Mouse (Mus musculus) layer of hippocampus, adult 2 months (tissue): ENCODE data around the gene Hist2h2aa1. TPM values are rescaled to one million over a fixed set of nuclear protein-coding genes. Genes with fewer than 3 reads are reported as not detected.
A peak's percentile ranks its signal among the peaks of the same experiment; 100 is the strongest.

Experiments
- DNase-seq, 2 experiments: peaks; one replicate each; pipeline ENCODE4 v3.0.0; 2022; ENCODE audit warnings: low spot score in 2 of 2
- H3K27ac ChIP-seq: fragments of 200-600 bp; 2 replicates; pipeline ENCODE4 v1.8.1; 2022
- H3K4me3 ChIP-seq: fragments of 200-600 bp; 2 replicates; pipeline ENCODE4 v1.8.1; 2022; ENCODE audit warnings: mild to moderate bottlenecking
- CTCF ChIP-seq: fragments of 200-600 bp; conservative IDR thresholded peaks from 2 replicates; pipeline ENCODE4 v1.8.1; 2022; ENCODE audit warnings: antibody characterized with exemption, mild to moderate bottlenecking, moderate library complexity
- total RNA-seq, 2 experiments: library from RNA; stranded (reverse); gene quantifications; 2 replicates each; pipeline ENCODE4 v1.2.3; 2021

The Hist2h2aa1 gene
- total RNA-seq, 2 experiments from 2014 or later, result 11.7 TPM; not detected in 1

- H3K27ac ChIP-seq, result no peak overlapping the region
- no peak for DNase-seq
- no peak for TF ChIP-seq CTCF
- H3K4me3 ChIP-seq, result no peak overlapping the region
Measured at GRCm38 (mm10) chr3:96249034-96249345, 3.7 kb downstream of the Hist2h2aa1 start.

- no peak for DNase-seq
- Histone ChIP-seq H3K27ac (no peak overlapping the region), H3K4me3 (no peak overlapping the region)
- TF ChIP-seq CTCF, result no peak
Measured at GRCm38 (mm10) chr3:96250890-96251289, 5.6 kb downstream of the Hist2h2aa1 start.

- TF ChIP-seq CTCF, result no peak
- DNase-seq, result no peak
- H3K27ac ChIP-seq, result no peak overlapping the region
Measured at GRCm38 (mm10) chr3:96251787-96252186, 6.5 kb downstream of the Hist2h2aa1 start.

GRCm38 (mm10) chr3:96254683-96255355 lies 9.5 kb downstream of the Hist2h2aa1 start:
- Histone ChIP-seq H3K27ac (no peak overlapping the region; the same call in 1 of the 2 replicates), H3K4me3 (no peak overlapping the region)
- TF ChIP-seq CTCF, result no peak

More at GRCm38 (mm10) chr3:96251787-96252186, 6.5 kb downstream of the Hist2h2aa1 start:
- H3K4me3 ChIP-seq, result no peak overlapping the region

GRCm38 (mm10) chr3:96255926-96256593 lies 10.8 kb downstream of the Hist2h2aa1 start:
- Histone ChIP-seq H3K4me3 (no peak overlapping the region), H3K27ac (no peak overlapping the region)
- DNase-seq, result no peak
- no peak for TF ChIP-seq CTCF

More at GRCm38 (mm10) chr3:96254683-96255355, 9.5 kb downstream of the Hist2h2aa1 start:
- DNase-seq, result no peak

- DNase-seq, result no peak
- Histone ChIP-seq H3K4me3 (no peak overlapping the region), H3K27ac (no peak overlapping the region)
- TF ChIP-seq CTCF, result no peak
Measured at GRCm38 (mm10) chr3:96257190-96257589, 11.9 kb downstream of the Hist2h2aa1 start.

GRCm38 (mm10) chr3:96260220-96260619 lies 14.9 kb downstream of the Hist2h2aa1 start:
- no peak overlapping the region for H3K27ac ChIP-seq
- TF ChIP-seq CTCF, result no peak
- H3K4me3 ChIP-seq, result no peak overlapping the region
- DNase-seq, result no peak

GRCm38 (mm10) chr3:96261623-96262022 lies 16.3 kb downstream of the Hist2h2aa1 start:
- no peak for DNase-seq

GRCm38 (mm10) chr3:96262216-96262875 lies 17.0 kb downstream of the Hist2h2aa1 start:
- Histone ChIP-seq H3K4me3 (peak overlapping the region; percentile 68), H3K27ac (peak overlapping the region; percentile 99)
- no peak for TF ChIP-seq CTCF
- DNase-seq, result peak; percentile 70 to 88

More at GRCm38 (mm10) chr3:96261623-96262022, 16.3 kb downstream of the Hist2h2aa1 start:
- Histone ChIP-seq H3K4me3 (peak overlapping the region; percentile 68), H3K27ac (peak overlapping the region; percentile 99)
- TF ChIP-seq CTCF, result peak; percentile 53

- Histone ChIP-seq H3K27ac (peak within 1 kb of the TSS; percentile 99), H3K4me3 (peak within 1 kb of the TSS; percentile 68)
- TF ChIP-seq CTCF, result peak; percentile 83
- peak; percentile 97 to 98 for DNase-seq
Measured at GRCm38 (mm10) chr3:96262979-96263550, 17.8 kb downstream of the Hist2h2aa1 start, which contains the start of gene Hist2h4. Gene Hist2h4, minus strand, starts transcription at chr3:96263311.

- TF ChIP-seq CTCF, result no peak
- Histone ChIP-seq H3K27ac (peak overlapping the region; percentile 99), H3K4me3 (peak overlapping the region; percentile 68)
- no peak for DNase-seq
Measured at GRCm38 (mm10) chr3:96263558-96264403, 18.5 kb downstream of the Hist2h2aa1 start.

GRCm38 (mm10) chr3:96264404-96264949 lies 19.2 kb downstream of the Hist2h2aa1 start:
- no peak overlapping the region; the same call in 1 of the 2 replicates for H3K4me3 ChIP-seq
- TF ChIP-seq CTCF, result no peak
- H3K27ac ChIP-seq, result peak overlapping the region; percentile 99
- DNase-seq, result no peak
